26 mouse cellular contexts compared by ENCODE assay signal in genomic region chr10:37630403-37630802, GRCm38 (mm10).
"Had no signal": no experiment of that assay in that cellular context is flagged by ENCODE, and none has a peak within 500 bp of the region (broad histone marks: within the 10 kb centered on the region; RNA-seq: fewer than 3 reads in every experiment).

No protein-coding gene starts in this region.

- ATAC-seq: hindbrain, postnatal 0 days; intestine, embryonic 16.5 days had no signal

- H3K36me3 ChIP-seq: heart, embryonic 15.5 days; hindbrain, embryonic 13.5 days; hindbrain, embryonic 15.5 days; kidney, embryonic 15.5 days; limb, embryonic 10.5 days; limb, embryonic 12.5 days; liver, embryonic 13.5 days had no signal

- DNase-seq: gastrocnemius, postnatal 14 days; gastrocnemius, postnatal 36 days; heart, adult 11 months; heart, adult 2 months; heart, postnatal 14 days; kidney, adult 11 months; kidney, adult 2 months; kidney, adult 9 months; kidney, postnatal 14 days; kidney, postnatal 36 days; layer of hippocampus, adult 9-11 months; layer of hippocampus, postnatal 36 days; liver; liver, embryonic 13.5 days had no signal

- H3K4me3 ChIP-seq: heart, adult 2 months; heart, embryonic 15.5 days; hindbrain, embryonic 13.5 days; hindbrain, embryonic 15.5 days; kidney, embryonic 15.5 days; left cerebral cortex, adult 2 months; limb, embryonic 10.5 days; limb, embryonic 12.5 days; liver, embryonic 13.5 days had no signal

- H3K4me1 ChIP-seq: heart, embryonic 15.5 days; hindbrain, embryonic 15.5 days; kidney, embryonic 15.5 days; limb, embryonic 12.5 days; liver, embryonic 13.5 days had no signal

- H3K9me3 ChIP-seq: hindbrain, embryonic 13.5 days; hindbrain, embryonic 15.5 days; kidney, embryonic 15.5 days; limb, embryonic 10.5 days; limb, embryonic 12.5 days; liver, embryonic 13.5 days had no signal

- H3K9ac ChIP-seq: heart, embryonic 15.5 days; hindbrain, embryonic 13.5 days; hindbrain, embryonic 15.5 days; kidney, embryonic 15.5 days; limb, embryonic 12.5 days; liver, embryonic 13.5 days had no signal

- H3K27me3 ChIP-seq: hindbrain, embryonic 13.5 days; hindbrain, embryonic 15.5 days; kidney, embryonic 15.5 days; limb, embryonic 12.5 days; liver, embryonic 13.5 days had no signal

- H3K27ac ChIP-seq: heart, adult 2 months; heart, embryonic 15.5 days; hindbrain, embryonic 13.5 days; hindbrain, embryonic 15.5 days; hindbrain, postnatal 0 days; kidney, embryonic 15.5 days; kidney, postnatal 0 days; left cerebral cortex, adult 2 months; limb, embryonic 10.5 days; limb, embryonic 12.5 days; liver, embryonic 13.5 days had no signal

- H3K4me2 ChIP-seq: heart, embryonic 11.5 days; heart, embryonic 15.5 days; hindbrain, embryonic 13.5 days; hindbrain, embryonic 15.5 days; kidney, embryonic 15.5 days; limb, embryonic 12.5 days; liver, embryonic 11.5 days; liver, embryonic 13.5 days had no signal
